Mouse (Mus musculus) brain, adult 2 months (tissue): ENCODE measurements at regions not wholly inside any gene's neighbourhood (a gene's known extent, or its start where the extent isn't known, plus 50 kb on each side); places are given as distances from the start of the nearest gene placed in this dataset.
"Not testable (repeated sequence)": the region's sequence is repeated elsewhere in the genome, so short reads cannot be mapped to it uniquely, and the experiment has no call there.

Source experiments
- DNase-seq: peaks from one replicate; pipeline ENCODE4 v3.0.0; 2011; ENCODE audit warnings: low read depth, low spot score

- peak; percentile 58 for DNase-seq
Observed at GRCm38 (mm10) chr13:96327707-96328106, 60.4 kb upstream of the Poc5 start.

DNA sequence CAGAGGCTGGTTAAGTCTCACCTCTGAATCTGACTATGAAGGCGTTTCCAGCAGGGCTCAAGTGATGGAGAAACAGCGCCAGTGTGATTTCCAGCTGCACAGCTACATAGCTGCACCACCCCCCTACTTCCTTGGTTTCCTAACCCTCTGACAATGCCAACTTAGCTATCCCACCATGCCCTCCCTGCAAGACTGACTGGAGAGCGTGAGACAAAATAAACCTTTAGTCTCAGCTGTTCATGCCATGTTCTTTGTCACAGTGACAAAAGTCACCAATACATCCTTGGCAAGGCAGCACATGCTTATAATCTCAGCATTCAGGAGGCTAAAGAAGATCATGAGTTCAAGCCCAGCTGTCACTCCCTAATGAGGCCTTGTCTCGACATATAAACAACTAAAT lies 63.5 kb upstream of the Poc5 start:
- no peak for DNase-seq

GRCm38 (mm10) chr13:96317161-96317560 lies 70.9 kb upstream of the Poc5 start:
- DNase-seq: not testable (repeated sequence)

DNA sequence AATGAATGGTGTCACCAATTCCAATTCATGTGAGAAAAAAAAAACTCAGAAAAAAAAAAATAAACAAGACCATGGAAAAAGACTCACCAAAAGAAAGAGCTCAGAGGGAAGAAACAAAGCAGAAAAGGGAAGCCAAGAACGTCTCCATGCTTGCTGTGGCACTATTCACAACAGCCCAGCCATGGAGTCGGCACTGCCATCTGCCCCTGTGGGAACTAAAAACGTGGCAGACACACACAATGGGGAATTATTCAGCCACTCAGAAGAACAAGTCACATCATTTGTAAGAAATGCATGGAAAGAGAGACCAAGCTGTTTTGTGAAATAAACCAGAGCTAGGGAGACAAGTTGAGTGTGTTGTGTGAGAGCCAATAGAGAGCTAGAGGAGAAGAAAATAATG lies 74.9 kb upstream of the Poc5 start:
- no peak for DNase-seq

- DNase-seq: peak; percentile 41
Observed at GRCm38 (mm10) chr13:96302495-96302894, 85.6 kb upstream of the Poc5 start.

GRCm38 (mm10) chr13:96287797-96288196 lies 100.3 kb upstream of the Poc5 start:
- DNase-seq: peak; percentile 70

DNA sequence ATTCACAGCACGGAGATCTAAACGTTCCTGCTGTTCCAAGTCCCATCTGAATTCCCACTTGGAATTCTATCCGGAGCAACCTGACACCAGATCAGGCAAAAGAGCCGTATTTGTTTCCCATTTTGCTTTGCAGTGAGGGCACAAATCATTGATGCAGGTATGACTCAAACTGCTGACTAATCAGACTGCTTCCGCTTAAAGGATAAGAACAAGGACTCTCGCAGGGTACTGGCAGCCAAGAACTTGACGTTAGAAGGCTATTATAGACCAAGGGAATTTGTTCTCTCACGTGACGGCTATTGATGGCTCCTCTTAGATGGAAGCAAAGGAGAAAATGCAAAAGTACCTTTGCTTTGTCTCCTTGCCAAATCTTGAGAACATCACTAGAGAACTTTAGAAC lies 118.1 kb upstream of the Poc5 start:
- DNase-seq: peak; percentile 45

- DNase-seq: no peak
Observed at GRCm38 (mm10) chr13:96256001-96256400, 123.6 kb upstream of the Sv2c start.

- no peak for DNase-seq
Observed at GRCm38 (mm10) chr13:96254391-96254790, 122.0 kb upstream of the Sv2c start.

DNA sequence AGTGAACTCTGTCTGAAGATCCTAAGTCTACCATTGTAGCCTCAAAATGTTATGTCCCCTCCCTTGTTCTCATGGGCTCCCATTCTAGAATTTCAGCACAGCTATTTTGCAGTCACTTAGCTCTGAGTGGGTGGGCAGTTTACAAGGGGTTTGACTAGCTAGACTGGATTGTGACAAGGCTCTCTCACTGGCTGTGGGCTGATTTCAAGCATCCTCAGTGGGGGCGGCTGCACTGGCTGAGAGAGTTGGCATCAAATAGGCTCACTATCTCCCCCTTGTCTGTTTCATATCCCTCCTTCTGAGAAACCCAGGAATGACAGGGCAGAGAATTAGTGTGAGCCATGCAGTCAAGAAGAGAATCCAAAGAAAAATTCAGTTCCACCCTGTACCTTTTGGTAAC lies 88.4 kb upstream of the Sv2c start:
- DNase-seq: peak; percentile 66

- DNase-seq: peak; percentile 6
Observed at GRCm38 (mm10) chr13:96215496-96215895, 83.1 kb upstream of the Sv2c start.

DNA sequence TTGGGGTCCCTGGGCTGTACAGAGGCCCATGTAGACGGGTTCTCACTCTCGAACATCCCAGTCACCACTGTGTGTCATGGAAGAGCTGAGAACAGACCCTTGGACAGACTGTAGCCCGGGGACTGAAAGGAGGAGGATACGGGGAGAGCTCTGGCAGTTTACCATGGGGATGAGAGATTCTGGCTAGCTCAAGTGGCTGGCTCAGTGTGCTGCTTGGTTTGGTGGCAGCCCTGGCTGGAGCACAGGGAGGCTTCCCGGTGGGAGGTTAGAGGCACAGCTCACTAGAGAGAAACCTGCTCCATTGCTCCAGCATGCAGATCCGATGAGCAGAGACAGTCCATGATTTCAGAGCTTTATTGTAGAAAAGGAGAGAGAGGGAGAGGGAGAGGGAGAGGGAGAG lies 82.7 kb upstream of the Sv2c start:
- peak; percentile 59 for DNase-seq

DNA sequence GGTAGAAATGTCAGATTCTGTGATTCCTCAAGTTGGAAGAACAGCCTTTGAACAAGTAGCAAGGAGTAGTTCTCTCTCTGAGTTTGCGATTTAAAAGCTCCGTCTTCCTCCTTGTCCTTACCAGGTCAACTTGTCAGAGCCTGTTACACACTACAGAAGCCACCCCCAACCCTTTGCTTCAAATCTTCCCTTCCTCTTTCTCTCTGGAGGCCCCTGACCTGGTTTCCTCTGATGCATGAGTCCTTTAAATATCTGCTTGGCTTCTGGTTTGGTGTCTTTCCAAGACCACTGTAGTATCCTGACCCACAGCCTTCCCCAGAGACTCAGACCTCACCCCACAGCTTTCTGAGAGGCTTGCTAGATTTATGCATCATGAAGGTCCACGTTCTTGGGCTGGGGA lies 73.7 kb upstream of the Sv2c start:
- DNase-seq: no peak

GRCm38 (mm10) chr13:96188618-96189017 lies 56.2 kb upstream of the Sv2c start:
- peak; percentile 65 for DNase-seq
